Mouse (Mus musculus): ENCODE results near the gene 4930470P17Rik.

The 4930470P17Rik gene

DNA sequence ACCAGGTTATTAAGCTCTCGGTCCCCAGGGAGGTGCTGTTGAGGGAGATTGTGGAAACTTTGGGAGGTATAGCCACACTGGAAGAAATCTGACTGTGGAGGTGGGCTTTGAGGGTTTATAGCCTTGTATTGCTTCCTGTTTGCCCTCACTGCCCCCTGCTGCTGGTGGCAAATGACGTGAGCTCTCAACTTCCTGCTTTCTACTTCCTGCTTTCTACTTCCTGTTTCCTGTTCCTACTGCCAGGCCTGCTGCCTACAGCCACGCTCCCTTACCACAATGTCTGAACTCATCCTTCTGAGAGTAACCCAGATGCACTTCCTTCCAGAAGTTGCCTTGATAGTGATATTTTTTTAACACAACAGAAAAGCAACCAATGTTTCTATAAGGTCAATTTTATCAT, 24.3 kb downstream of the 4930470P17Rik start:
- DNase-seq: no peak

DNA sequence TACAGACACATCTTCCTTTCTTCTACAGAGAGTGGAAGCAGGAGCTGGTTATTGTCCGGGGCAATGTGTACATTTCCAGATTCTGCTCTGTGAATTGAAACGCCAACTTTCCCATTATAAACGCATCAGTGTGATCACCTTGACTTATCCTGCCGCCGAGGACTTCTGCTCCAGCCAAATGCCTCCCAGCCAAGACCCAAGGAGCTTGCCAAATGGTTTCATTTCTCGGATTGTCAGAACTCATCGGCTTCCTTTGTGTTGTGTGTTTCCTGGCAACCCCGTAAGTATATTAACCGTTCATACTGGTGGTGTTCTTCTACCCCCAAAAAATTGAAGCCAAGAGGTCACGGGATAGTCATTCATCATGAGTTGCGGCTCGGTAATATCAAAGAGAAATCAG, 25.7 kb downstream of the 4930470P17Rik start:
- no peak for DNase-seq

- DNase-seq: no peak
Observed at GRCm38 (mm10) chr2:170564995-170565394, 36.8 kb downstream of the 4930470P17Rik start.

GRCm38 (mm10) chr2:170563956-170564855, 37.6 kb downstream of the 4930470P17Rik start:
- no peak for DNase-seq

- DNase-seq: no peak
Observed at GRCm38 (mm10) chr2:170552088-170552487, 49.7 kb downstream of the 4930470P17Rik start.

DNA sequence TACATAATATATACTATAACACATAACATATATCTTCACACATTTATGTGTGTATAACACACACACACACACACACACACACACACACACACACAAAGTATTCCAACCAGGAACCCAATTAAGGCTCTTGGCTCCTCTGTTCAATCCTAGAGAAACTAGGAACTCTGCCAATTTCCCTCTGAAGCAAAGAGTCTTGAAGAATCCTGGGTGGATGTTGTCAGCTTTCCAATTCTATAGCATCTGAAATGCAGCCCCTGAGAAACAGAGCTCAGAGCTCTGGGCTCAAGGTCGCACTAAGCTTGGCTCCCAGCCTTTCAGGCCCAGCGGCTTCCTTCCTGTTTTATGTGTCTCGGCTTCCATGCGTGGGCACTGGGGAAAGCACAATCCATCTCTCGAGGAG, 51.6 kb downstream of the 4930470P17Rik start:
- DNase-seq: no peak

DNA sequence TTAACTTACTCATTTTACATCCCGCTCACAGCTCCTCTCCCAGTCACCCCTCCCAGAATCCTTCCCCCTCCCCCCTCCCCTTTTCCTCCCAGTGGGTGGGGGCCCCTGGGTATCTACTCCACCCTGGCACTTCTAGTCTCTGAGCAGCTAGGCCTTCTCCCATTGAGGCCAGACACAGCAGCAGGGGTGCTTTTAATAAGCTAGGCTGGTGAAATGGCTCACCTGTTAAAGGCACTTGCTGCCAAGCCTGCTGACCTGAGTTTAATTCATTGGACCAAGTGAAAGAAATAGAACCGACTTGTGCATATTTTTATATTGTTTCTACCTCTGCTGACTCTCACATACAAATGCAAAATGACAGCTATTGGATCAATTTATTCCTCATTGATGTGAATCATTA, 52.7 kb downstream of the 4930470P17Rik start:
- DNase-seq: no peak

DNA sequence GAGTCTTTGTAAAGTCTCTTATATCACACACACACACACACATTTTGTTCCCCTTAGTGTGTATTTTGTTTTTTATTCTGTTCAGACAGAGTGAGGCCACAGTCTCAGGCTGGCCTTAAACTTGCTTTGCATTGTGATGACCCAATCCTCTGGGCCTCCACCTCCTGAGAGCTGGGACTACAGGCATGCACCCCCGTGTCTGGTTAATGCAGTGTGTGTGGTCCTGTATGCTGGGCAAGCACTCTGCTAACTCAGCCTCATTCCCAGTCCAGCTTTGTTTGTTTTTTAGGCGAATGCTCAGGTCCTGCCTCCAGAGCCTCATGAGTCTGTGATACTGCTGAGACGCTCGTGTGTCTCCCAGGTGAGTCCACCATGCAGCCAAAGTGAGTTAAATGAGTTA, 53.8 kb downstream of the 4930470P17Rik start:
- no peak for DNase-seq

DNA sequence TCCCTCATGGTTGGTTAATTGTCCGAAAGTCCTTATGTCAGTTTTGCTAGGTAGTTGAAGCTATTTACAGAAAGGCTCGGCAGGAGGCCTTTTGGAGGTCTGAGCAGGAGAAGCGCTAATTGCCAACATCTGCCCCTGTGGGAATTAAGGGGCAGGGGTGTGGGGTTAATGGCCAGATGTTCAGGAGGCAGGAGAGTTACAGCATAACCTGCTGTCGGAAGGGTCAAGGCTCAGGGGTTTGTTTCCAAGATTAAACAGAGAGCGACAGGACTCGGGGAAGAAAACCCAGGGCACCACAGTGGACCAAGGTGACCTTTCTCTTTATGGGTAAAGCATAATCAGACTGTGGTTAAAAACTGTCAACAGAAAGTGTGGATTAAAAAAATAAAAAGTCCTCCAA, 54.3 kb downstream of the 4930470P17Rik start:
- DNase-seq: no peak

DNA sequence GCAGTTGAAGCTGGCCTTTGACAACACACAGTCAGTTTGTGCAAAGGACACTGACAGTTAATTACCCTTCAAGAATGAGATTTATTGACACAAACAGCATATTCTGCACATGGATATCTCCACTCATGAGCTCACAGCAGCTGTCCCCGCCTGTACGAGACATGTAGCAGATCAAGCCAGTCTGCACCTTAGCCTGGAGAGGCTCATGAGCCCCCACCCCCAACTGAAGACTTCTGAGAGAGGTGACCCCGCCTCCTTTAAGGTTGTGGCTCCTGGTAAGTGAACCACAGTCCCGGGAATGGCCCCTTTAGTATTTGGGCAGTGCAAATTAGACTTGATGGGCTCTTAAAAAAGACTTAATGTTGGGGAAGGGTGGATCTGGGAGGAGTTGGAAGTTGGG, 56.1 kb downstream of the 4930470P17Rik start:
- DNase-seq: no peak

DNA sequence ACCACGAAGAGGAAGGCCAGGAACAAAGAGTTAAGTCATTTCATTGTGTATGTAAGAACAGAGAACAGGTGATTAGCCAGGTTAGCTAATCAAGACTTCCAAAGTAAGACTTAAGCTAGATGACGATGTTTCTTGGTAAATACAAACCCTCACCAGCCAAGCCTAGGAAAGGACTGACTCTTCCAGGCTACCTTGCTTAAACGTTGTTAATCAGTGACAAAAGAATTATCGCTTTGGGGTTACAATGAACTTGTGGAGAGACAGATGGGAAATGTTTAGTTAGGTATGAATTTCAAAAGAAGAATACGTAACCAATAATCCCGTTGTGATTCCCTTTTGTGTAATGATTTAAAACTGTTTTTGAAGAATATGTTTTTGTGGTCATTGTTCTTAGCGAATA, 56.9 kb downstream of the 4930470P17Rik start:
- DNase-seq: no peak

DNA sequence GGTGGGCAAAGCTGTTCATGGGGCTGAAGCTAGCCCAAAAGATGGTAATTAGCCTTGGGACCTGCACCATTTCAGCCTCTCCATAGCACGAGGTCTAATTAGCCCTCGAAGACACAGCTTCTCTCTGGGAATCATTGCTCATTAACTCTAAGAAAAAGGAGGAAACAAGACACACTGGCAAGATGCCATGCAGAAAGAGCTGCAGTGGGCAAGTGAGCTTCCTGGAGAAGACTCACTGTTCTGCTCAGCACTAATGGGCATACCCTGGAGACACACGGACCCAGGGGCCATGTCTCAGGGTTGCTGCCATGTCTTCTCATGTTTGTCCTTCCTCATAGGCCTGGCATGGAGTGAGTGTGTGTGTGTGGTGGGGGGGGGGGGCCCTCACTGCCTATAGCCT, 57.7 kb downstream of the 4930470P17Rik start:
- no peak for DNase-seq

DNA sequence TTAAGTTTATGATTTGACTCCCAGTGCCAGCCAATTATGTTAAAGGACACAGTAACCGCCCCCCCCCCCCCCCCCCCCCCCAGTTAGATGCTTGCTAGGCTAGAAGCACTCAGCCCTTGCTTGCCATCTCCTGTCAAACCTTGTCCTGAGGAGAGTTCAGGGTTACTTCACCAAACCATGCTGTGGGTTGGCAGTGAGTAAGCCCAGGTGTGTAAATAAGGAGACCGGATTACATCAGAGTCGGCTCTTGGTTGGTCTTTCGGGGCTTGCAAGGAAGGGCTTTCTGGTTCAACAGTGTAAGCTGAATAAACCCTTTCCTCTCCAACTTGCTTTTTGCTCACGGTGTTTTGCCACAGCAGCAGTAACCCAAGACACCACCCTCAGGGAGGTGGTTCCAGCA, 58.2 kb downstream of the 4930470P17Rik start:
- no peak for DNase-seq

GRCm38 (mm10) chr2:170539211-170539610, 62.6 kb downstream of the 4930470P17Rik start:
- no peak for DNase-seq

- no peak for DNase-seq
Observed at GRCm38 (mm10) chr2:170535841-170536240, 66.0 kb downstream of the 4930470P17Rik start.

- no peak for DNase-seq
Observed at GRCm38 (mm10) chr2:170534803-170535174, 67.0 kb downstream of the 4930470P17Rik start.

GRCm38 (mm10) chr2:170534116-170534802, 67.6 kb downstream of the 4930470P17Rik start:
- DNase-seq: no peak

- DNase-seq: no peak
Observed at GRCm38 (mm10) chr2:170530256-170530655, 71.6 kb downstream of the 4930470P17Rik start.

GRCm38 (mm10) chr2:170529766-170530165, 72.1 kb downstream of the 4930470P17Rik start:
- no peak for DNase-seq
